Mouse (Mus musculus) bone marrow, adult 2 months (tissue): ENCODE results near the gene Vmn1r151.
"Not testable (repeated sequence)": the region's sequence is repeated elsewhere in the genome, so short reads cannot be mapped to it uniquely, and the experiment has no call there.

Experiments
- CTCF ChIP-seq: fragments of 200-500 bp; IDR thresholded peaks from 2 replicates; pipeline ENCODE4 v1.5.1; 2011; ENCODE audit warnings: low read length, control low read depth; ENCODE audit not compliant: control insufficient read depth, insufficient read depth
- POLR2A ChIP-seq: fragments of 200-500 bp; IDR thresholded peaks from 2 replicates; pipeline ENCODE4 v1.6.1; 2011; ENCODE audit warnings: low read depth, mild to moderate bottlenecking, control low read depth, low read length, borderline replicate concordance; ENCODE audit not compliant: control insufficient read depth

DNA sequence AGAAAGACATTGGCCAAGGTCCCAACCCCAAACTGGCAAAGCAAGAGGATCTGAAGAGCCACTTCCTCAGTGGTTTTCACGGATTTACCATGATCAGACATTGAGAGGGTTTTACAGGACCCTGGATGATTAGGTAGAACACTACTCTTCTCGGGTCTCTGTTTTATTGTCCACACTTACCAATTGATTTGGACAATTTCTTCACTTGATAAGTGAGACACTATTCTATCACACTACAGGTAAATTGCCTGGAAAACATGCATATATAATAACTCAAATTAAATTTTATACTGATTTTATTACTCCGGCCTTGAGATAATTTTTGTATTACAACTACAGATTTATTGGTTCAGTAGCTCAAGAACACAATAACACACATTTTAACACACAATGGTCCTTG is at the start of gene Vmn1r151:
- TF ChIP-seq POLR2A, CTCF: not testable (repeated sequence)
